Mouse (Mus musculus) stomach, embryonic 16.5 days (tissue): ENCODE data around the gene Ttll4. TPM values are rescaled to one million over a fixed set of nuclear protein-coding genes. Genes with fewer than 3 reads are reported as not detected.

Experiments
- ATAC-seq: fragments of 200-750 bp; cut with Nextera tagmentation; 2 replicates; pipeline ENCODE4 v1.8.0; 2017; ENCODE audit warnings: moderate number of reproducible peaks, moderate TSS enrichment; ENCODE audit not compliant: insufficient read depth, low FRiP score
- H3K27ac ChIP-seq: fragments of 300-500 bp; sonication (generic); 2 replicates; pipeline ENCODE4 v1.5.1; 2014; ENCODE audit warnings: low read length
- H3K27me3 ChIP-seq: fragments of 300-500 bp; sonication (generic); 2 replicates; pipeline ENCODE4 v1.6.1; 2014; ENCODE audit warnings: low read length, control low read depth, mixed read lengths; ENCODE audit not compliant: control insufficient read depth, insufficient read depth
- H3K36me3 ChIP-seq: fragments of 300-500 bp; sonication (generic); 2 replicates; pipeline ENCODE4 v1.6.1; 2014; ENCODE audit warnings: low read length; ENCODE audit not compliant: control insufficient read depth, insufficient read depth
- H3K4me1 ChIP-seq: fragments of 300-500 bp; sonication (generic); 2 replicates; pipeline ENCODE4 v1.6.1; 2014; ENCODE audit warnings: low read length, control low read depth, mixed read lengths; ENCODE audit not compliant: control insufficient read depth, insufficient read depth
- H3K4me2 ChIP-seq: fragments of 300-500 bp; sonication (generic); 2 replicates; pipeline ENCODE4 v1.6.1; 2014; ENCODE audit warnings: low read depth, low read length, mixed read lengths
- H3K4me3 ChIP-seq: fragments of 300-500 bp; sonication (generic); replicated peaks from 2 replicates; pipeline ENCODE4 v1.5.1; 2014; ENCODE audit warnings: mild to moderate bottlenecking, low read length
- H3K9ac ChIP-seq: fragments of 300-500 bp; sonication (generic); 2 replicates; pipeline ENCODE4 v1.6.1; 2014; ENCODE audit warnings: low read length
- H3K9me3 ChIP-seq: fragments of 300-500 bp; sonication (generic); replicated peaks from 2 replicates; pipeline ENCODE4 v1.6.1; 2016; ENCODE audit warnings: low read length, control low read depth; ENCODE audit not compliant: control insufficient read depth
- WGBS: fragments of 180-500 bp; shearing (Covaris S2); extraction: QIAGEN DNeasy Blood & Tissue Kit; methylation state at CpG from one replicate; pipeline ENCODE4 v1.1.7; 2014; 5-methylcytosine and 5-hydroxymethylcytosine counted together
- polyA plus RNA-seq: library from polyadenylated mRNA; unstranded; fragments of >200 nt; fragmentation: Nextera tagmentation; extraction: Ambion mirVana; gene quantifications from 2 replicates; pipeline ENCODE4 v1.2.1, GENCODE M21; 2015

Gene Ttll4
- polyA plus RNA-seq, 1 experiment from 2014 or later: 14.4 TPM

- no peaks in the 10 kb centered on the region for H3K9me3 ChIP-seq
- no peaks in the 10 kb centered on the region for H3K4me1 ChIP-seq
- no peak overlapping the region for H3K9ac ChIP-seq
- H3K27me3 ChIP-seq: no peaks in the 10 kb centered on the region
- H3K36me3 ChIP-seq: no peaks in the 10 kb centered on the region
- H3K4me2 ChIP-seq: no peak overlapping the region
- WGBS: 51% methylated on average over 5 of the region's 5 CpGs
- peak; percentile 79 for ATAC-seq
- H3K4me3 ChIP-seq: no peak overlapping the region
- H3K27ac ChIP-seq: peak overlapping the region; percentile 7; the same call in 1 of the 2 replicates
Measured at GRCm38 (mm10) chr1:74726674-74727073, 65.1 kb downstream of the Ttll4 start.

DNA sequence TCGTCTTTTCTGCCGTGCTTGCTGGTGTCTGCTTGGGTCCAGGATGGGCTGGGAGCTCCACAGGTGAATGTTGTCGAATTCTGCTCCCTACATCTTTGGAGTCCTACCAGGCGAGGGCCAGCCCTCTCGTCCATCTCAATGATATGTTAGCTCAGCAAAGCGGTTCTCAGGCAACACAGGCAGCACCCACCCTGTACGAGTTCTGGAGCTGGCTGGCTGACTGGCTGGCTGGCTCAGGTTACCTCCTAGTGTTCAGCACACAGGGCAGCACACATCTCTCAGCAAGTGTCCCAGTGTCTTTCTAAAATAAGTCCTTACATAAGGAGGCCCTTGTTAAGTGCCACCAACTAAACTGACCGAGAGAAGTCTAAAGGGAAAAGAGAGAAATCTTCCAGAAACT is 66.9 kb downstream of the Ttll4 start:
- Histone ChIP-seq H3K9me3 (no peaks in the 10 kb centered on the region), H3K4me3 (no peak overlapping the region), H3K4me1 (no peaks in the 10 kb centered on the region), H3K27ac (no peak overlapping the region), H3K4me2 (no peak overlapping the region), H3K36me3 (no peaks in the 10 kb centered on the region), H3K9ac (no peak overlapping the region), H3K27me3 (no peaks in the 10 kb centered on the region)
- no peak for ATAC-seq
- WGBS: 66% methylated on average over 8 of the region's 8 CpGs

DNA sequence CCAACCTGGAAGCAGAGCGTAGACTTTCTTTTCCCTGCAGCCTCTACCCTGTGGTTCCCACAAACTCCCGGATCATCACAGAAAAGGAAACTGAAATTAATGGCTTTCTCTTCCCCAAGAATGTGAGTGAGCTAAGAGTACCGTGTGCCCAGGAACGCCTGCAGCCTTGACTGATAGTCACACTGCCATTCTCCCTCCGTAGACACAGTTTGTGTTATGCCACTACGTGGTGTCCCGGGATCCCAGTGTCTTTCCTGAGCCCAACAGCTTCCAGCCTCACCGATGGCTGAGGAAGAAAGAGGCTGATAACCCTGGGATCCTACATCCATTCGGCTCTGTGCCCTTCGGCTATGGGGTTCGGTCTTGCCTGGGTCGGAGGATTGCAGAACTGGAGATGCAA is 75.4 kb downstream of the Ttll4 start:
- ATAC-seq: no peak
- Histone ChIP-seq H3K4me1 (no peaks in the 10 kb centered on the region), H3K4me3 (no peak overlapping the region), H3K9ac (no peak overlapping the region), H3K9me3 (no peaks in the 10 kb centered on the region), H3K4me2 (no peak overlapping the region), H3K27ac (no peak overlapping the region), H3K36me3 (no peaks in the 10 kb centered on the region), H3K27me3 (no peaks in the 10 kb centered on the region)
- 86% methylated on average over 12 of the region's 12 CpGs for WGBS

GRCm38 (mm10) chr1:74737500-74737899 is 76.0 kb downstream of the Ttll4 start:
- Histone ChIP-seq H3K27me3 (no peaks in the 10 kb centered on the region), H3K36me3 (no peaks in the 10 kb centered on the region), H3K4me3 (no peak overlapping the region), H3K4me2 (no peak overlapping the region), H3K9me3 (no peaks in the 10 kb centered on the region), H3K9ac (no peak overlapping the region), H3K4me1 (no peaks in the 10 kb centered on the region), H3K27ac (no peak overlapping the region)
- WGBS: 88% methylated on average over 7 of the region's 7 CpGs
- no peak for ATAC-seq

GRCm38 (mm10) chr1:74740846-74741245 is 79.3 kb downstream of the Ttll4 start:
- Histone ChIP-seq H3K4me2 (no peak overlapping the region), H3K27me3 (no peaks in the 10 kb centered on the region), H3K4me1 (no peaks in the 10 kb centered on the region), H3K9ac (no peak overlapping the region), H3K9me3 (no peaks in the 10 kb centered on the region), H3K27ac (no peak overlapping the region), H3K36me3 (no peaks in the 10 kb centered on the region), H3K4me3 (no peak overlapping the region)
- no peak for ATAC-seq
- WGBS: 71% methylated on average over 7 of the region's 7 CpGs

DNA sequence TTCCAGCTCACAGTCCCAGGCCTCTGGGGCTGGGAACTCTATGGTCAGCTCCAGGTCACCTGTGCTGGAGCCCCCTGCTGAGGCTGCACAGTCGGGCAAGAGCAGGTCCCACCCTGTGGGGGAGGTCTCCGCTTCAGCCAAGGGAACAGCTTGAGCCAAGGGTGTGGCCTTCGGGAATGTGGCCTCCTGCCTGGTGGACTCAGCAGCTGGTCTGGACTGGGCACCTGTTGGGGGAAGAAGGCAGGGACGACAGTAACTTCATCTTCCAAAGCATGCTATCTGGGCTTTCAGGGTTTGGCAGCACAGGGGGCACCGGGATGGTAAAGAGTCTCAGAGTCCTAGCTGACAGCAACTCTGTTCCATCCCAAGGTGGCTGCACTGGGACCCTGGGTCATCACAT is 85.8 kb downstream of the Ttll4 start:
- no peaks in the 10 kb centered on the region for H3K36me3 ChIP-seq
- 52% methylated on average over 5 of the region's 5 CpGs for WGBS
- H3K27me3 ChIP-seq: peaks cover 5% of the 10 kb centered on the region
- H3K4me1 ChIP-seq: peaks cover 6% of the 10 kb centered on the region; the same call in 1 of the 2 replicates
- H3K9me3 ChIP-seq: no peaks in the 10 kb centered on the region
- H3K9ac ChIP-seq: no peak overlapping the region
- no peak overlapping the region for H3K27ac ChIP-seq
- ATAC-seq: no peak
- no peak overlapping the region for H3K4me3 ChIP-seq
- no peak overlapping the region for H3K4me2 ChIP-seq

DNA sequence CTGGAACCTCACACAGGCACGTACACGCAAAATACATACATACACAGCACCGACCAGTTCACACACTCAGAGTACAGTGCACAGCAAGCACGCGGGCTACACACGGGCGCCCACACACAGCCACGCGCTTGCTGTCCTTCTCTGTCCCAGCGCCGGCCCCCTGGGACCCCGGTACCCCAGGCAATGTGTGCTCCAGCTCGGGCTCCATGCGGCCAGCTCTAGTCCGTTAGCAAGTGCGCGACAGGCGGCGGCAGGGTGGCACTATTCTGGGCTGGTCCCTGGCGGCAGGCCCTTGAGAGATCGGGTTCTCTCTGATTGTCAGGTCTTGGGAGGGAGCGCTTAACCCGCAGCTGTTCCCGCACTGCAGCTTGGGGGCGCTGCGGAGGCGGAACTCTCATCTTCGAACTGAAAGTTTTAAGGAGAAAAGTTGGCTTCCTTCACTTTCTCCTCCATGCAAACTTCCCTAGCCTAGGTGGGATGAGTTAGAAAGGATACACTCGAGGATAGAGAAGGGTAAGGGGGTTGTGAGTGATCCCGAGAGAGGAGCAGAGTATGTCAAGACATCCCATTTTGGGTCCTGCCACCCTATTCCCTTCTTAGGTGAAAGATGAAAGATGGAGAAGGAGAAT is 87.2 kb downstream of the Ttll4 start, which contains the start of gene Prkag3:
Gene Prkag3 (minus strand): TSS at position 579 of the 629 bp plus-strand sequence.
- H3K36me3 ChIP-seq: no peaks in the 10 kb centered on the region
- ATAC-seq: peak; percentile 47; the same call in 1 of the 2 replicates

DNA sequence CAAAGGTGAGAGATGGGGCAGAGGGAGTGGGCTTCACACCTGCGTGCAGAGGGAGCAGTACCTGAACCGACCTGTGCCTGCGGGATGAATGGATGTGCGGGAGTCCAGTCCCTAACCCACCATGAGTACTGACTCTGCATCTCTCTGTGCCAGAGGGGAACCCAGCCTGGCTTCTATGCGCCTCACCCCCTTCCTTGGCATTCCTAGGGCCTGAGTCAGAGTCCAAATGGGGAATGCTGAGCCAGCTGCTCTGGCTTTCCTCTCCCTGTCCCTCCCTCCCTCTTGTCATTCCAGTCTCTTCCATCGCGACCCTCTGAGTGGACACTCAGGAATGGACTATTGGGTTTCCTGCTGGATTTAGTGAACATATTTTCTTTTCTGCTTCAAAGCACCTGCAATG is 87.8 kb downstream of the Ttll4 start:
- Histone ChIP-seq H3K27ac (no peak overlapping the region), H3K27me3 (peaks cover 5% of the 10 kb centered on the region), H3K9me3 (no peaks in the 10 kb centered on the region), H3K4me1 (peaks cover 6% of the 10 kb centered on the region; the same call in 1 of the 2 replicates), H3K4me2 (peak overlapping the region; percentile 50), H3K4me3 (no peak overlapping the region), H3K9ac (no peak overlapping the region), H3K36me3 (no peaks in the 10 kb centered on the region)
- peak; percentile 70 for ATAC-seq
- WGBS: 35% methylated on average over 7 of the region's 7 CpGs

More for the DNA sequence above, 87.2 kb downstream of the Ttll4 start, which contains the start of gene Prkag3:
- H3K4me1 ChIP-seq: peaks cover 6% of the 10 kb centered on the region; the same call in 1 of the 2 replicates
- peak within 1 kb of the TSS; percentile 18 for H3K4me3 ChIP-seq
- 7% methylated on average over 30 of the region's 30 CpGs for WGBS
- no peak within 1 kb of the TSS for H3K27ac ChIP-seq
- peak within 1 kb of the TSS; percentile 50 for H3K4me2 ChIP-seq
- H3K9me3 ChIP-seq: no peaks in the 10 kb centered on the region
- H3K9ac ChIP-seq: peak within 1 kb of the TSS; percentile 29; the same call in 1 of the 2 replicates
- H3K27me3 ChIP-seq: peaks cover 5% of the 10 kb centered on the region

DNA sequence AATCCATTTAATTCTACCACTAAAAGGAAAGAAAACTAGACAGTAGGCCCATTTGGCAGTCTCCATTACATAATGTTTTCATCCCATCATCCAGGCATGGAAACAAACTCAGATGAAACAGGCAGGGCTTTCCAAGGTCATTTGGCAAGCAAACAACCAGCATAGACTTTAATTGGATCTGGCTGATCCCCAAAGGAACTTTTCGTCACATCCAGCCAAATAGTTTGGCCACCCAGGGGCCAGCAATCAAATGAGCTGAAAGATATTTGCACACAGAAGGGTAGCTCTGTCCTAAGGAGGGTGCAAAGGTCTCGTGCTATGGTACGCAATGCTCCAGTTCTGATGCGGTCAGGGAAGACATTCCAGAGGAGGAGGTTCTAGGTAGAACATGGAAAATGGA is 89.1 kb downstream of the Ttll4 start:
- Histone ChIP-seq H3K4me2 (no peak overlapping the region), H3K4me3 (no peak overlapping the region), H3K9ac (no peak overlapping the region), H3K27me3 (peaks cover 5% of the 10 kb centered on the region), H3K36me3 (no peaks in the 10 kb centered on the region), H3K4me1 (peaks cover 6% of the 10 kb centered on the region; the same call in 1 of the 2 replicates), H3K9me3 (no peaks in the 10 kb centered on the region), H3K27ac (no peak overlapping the region)
- no peak for ATAC-seq
- 76% methylated on average over 4 of the region's 4 CpGs for WGBS
